Mouse (Mus musculus): ENCODE results near the gene Brca1. TPM values are rescaled to one million over a fixed set of nuclear protein-coding genes. Genes with fewer than 3 reads are reported as not detected.
"Not testable (repeated sequence)": the region's sequence is repeated elsewhere in the genome, so short reads cannot be mapped to it uniquely, and the experiment has no call there.

Gene Brca1
- polyA plus RNA-seq, 1 experiment from 2014 or later: 1.4 TPM

GRCm38 (mm10) chr11:101442760-101443159, 109.0 kb downstream of the Brca1 start:
- WGBS: under 1% methylated on average over 14 of the region's 14 CpGs
- H3K4me1 ChIP-seq: peaks cover 22% of the 10 kb centered on the region
- peak overlapping the region; percentile 83 for H3K9ac ChIP-seq (replicated peaks)
- H3K4me3 ChIP-seq (replicated peaks): peak overlapping the region; percentile 64
- no peaks in the 10 kb centered on the region for H3K9me3 ChIP-seq (replicated peaks)
- H3K27ac ChIP-seq (replicated peaks): peak overlapping the region; percentile 92
- no peak for ATAC-seq (ENCODE audit: low FRiP score)
- peak overlapping the region; percentile 89 for H3K4me2 ChIP-seq
- peaks cover 21% of the 10 kb centered on the region for H3K36me3 ChIP-seq
- H3K27me3 ChIP-seq (replicated peaks): no peaks in the 10 kb centered on the region

- peak within 1 kb of the TSS; percentile 83 for H3K9ac ChIP-seq (replicated peaks)
- peak within 1 kb of the TSS; percentile 64 for H3K4me3 ChIP-seq (replicated peaks)
- peak within 1 kb of the TSS; percentile 89 for H3K4me2 ChIP-seq
- peaks cover 21% of the 10 kb centered on the region for H3K36me3 ChIP-seq
- H3K4me1 ChIP-seq: peaks cover 22% of the 10 kb centered on the region
- H3K9me3 ChIP-seq (replicated peaks): no peaks in the 10 kb centered on the region
- ATAC-seq (ENCODE audit: low FRiP score): peak; percentile 98
- peak within 1 kb of the TSS; percentile 92 for H3K27ac ChIP-seq (replicated peaks)
- H3K27me3 ChIP-seq (replicated peaks): no peaks in the 10 kb centered on the region
- WGBS: under 1% methylated on average over 42 of the region's 42 CpGs
Observed at GRCm38 (mm10) chr11:101442127-101442693, 109.5 kb downstream of the Brca1 start, which contains the start of gene Rpl27. Rpl27 (plus strand) TSS chr11:101442298.

GRCm38 (mm10) chr11:101441450-101442126, 110.2 kb downstream of the Brca1 start:
- H3K27ac ChIP-seq (replicated peaks): 0 out of 2 replicates have a peak overlapping the region, but pooled peaks have one; percentile 23
- peaks cover 22% of the 10 kb centered on the region for H3K4me1 ChIP-seq
- 41% methylated on average over 15 of the region's 15 CpGs for whole genome bisulfite sequencing
- H3K4me2 ChIP-seq: peak overlapping the region; percentile 89
- H3K9me3 ChIP-seq (replicated peaks); ATAC-seq (ENCODE audit: low FRiP score); H3K9ac ChIP-seq (replicated peaks); H3K27me3 ChIP-seq (replicated peaks): not testable (repeated sequence)
- peaks cover 21% of the 10 kb centered on the region for H3K36me3 ChIP-seq
- H3K4me3 ChIP-seq (replicated peaks): peak overlapping the region; percentile 27

Other genes with a start within 250 kb of the Brca1 start
- gene Becn1, start 249.7 kb downstream of the Brca1 start, polyA plus RNA-seq (2015; fragmentation: Nextera tagmentation; extraction: Ambion mirVana): 172 and 175 TPM in 2 replicates
- 108 and 123 TPM in 2 replicates for gene Psme3, start 235.7 kb downstream of the Brca1 start, polyA plus RNA-seq (2015; fragmentation: Nextera tagmentation; extraction: Ambion mirVana)
- 1.5 and 1.7 TPM in 2 replicates for gene Aoc2, start 226.9 kb downstream of the Brca1 start, polyA plus RNA-seq (2015; fragmentation: Nextera tagmentation; extraction: Ambion mirVana)
- gene Aoc3, start 221.3 kb downstream of the Brca1 start, polyA plus RNA-seq (2015; fragmentation: Nextera tagmentation; extraction: Ambion mirVana): 0.20 and 0.38 TPM in 2 replicates
- gene G6pc, start 184.4 kb downstream of the Brca1 start, polyA plus RNA-seq (2015; fragmentation: Nextera tagmentation; extraction: Ambion mirVana): not detected in 2 replicates
- 88.1 and 94.0 TPM in 2 replicates for gene Aarsd1, start 134.3 kb downstream of the Brca1 start, polyA plus RNA-seq (2015; fragmentation: Nextera tagmentation; extraction: Ambion mirVana)
- 7.7 and 10.6 TPM in 2 replicates for gene Gm27029, start 127.2 kb downstream of the Brca1 start, polyA plus RNA-seq (2015; fragmentation: Nextera tagmentation; extraction: Ambion mirVana)
- gene Rundc1, start 126.9 kb downstream of the Brca1 start, polyA plus RNA-seq (2015; fragmentation: Nextera tagmentation; extraction: Ambion mirVana): 28.7 and 29.0 TPM in 2 replicates
- 4.3 and 4.5 TPM in 2 replicates for gene Ptges3l, start 126.6 kb downstream of the Brca1 start, polyA plus RNA-seq (2015; fragmentation: Nextera tagmentation; extraction: Ambion mirVana)
- 245 and 254 TPM in 2 replicates for gene Rpl27, start 109.7 kb downstream of the Brca1 start, polyA plus RNA-seq (2015; fragmentation: Nextera tagmentation; extraction: Ambion mirVana)
- 3.9 and 17.0 TPM in 2 replicates for gene Ifi35, start 103.5 kb downstream of the Brca1 start, polyA plus RNA-seq (2015; fragmentation: Nextera tagmentation; extraction: Ambion mirVana)
- gene Rnd2, start 87.0 kb downstream of the Brca1 start, polyA plus RNA-seq (2015; fragmentation: Nextera tagmentation; extraction: Ambion mirVana): 63.6 and 71.7 TPM in 2 replicates
- gene Vat1, start 85.7 kb downstream of the Brca1 start, polyA plus RNA-seq (2015; fragmentation: Nextera tagmentation; extraction: Ambion mirVana): 95.4 and 105 TPM in 2 replicates
- gene Nbr1, start 194 bp upstream of the Brca1 start, polyA plus RNA-seq (2015; fragmentation: Nextera tagmentation; extraction: Ambion mirVana): 78.7 and 80.3 TPM in 2 replicates
- 4.4 and 5.9 TPM in 2 replicates for gene Tmem106a, start 30.3 kb upstream of the Brca1 start, polyA plus RNA-seq (2015; fragmentation: Nextera tagmentation; extraction: Ambion mirVana)
- not detected in 2 replicates for gene Gm11634, start 47.3 kb upstream of the Brca1 start, polyA plus RNA-seq (2015; fragmentation: Nextera tagmentation; extraction: Ambion mirVana)
- gene Rdm1, start 75.2 kb upstream of the Brca1 start, polyA plus RNA-seq (2015; fragmentation: Nextera tagmentation; extraction: Ambion mirVana): 14.1 and 19.8 TPM in 2 replicates
- gene Arl4d, start 113.6 kb upstream of the Brca1 start, polyA plus RNA-seq (2015; fragmentation: Nextera tagmentation; extraction: Ambion mirVana): 8.1 and 9.1 TPM in 2 replicates
- 28.7 and 29.9 TPM in 2 replicates for gene Dhx8, start 181.0 kb upstream of the Brca1 start, polyA plus RNA-seq (2015; fragmentation: Nextera tagmentation; extraction: Ambion mirVana)
- 25.9 and 29.5 TPM in 2 replicates for gene Etv4, start 233.4 kb upstream of the Brca1 start, polyA plus RNA-seq (2015; fragmentation: Nextera tagmentation; extraction: Ambion mirVana)